Mouse (Mus musculus) bone marrow, adult 2 months (tissue): ENCODE data around the gene Gpc6.

Source experiments
- CTCF ChIP-seq: fragments of 200-500 bp; IDR thresholded peaks from 2 replicates; pipeline ENCODE4 v1.5.1; 2011; ENCODE audit warnings: low read length, control low read depth; ENCODE audit not compliant: control insufficient read depth, insufficient read depth
- POLR2A ChIP-seq: fragments of 200-500 bp; IDR thresholded peaks from 2 replicates; pipeline ENCODE4 v1.6.1; 2011; ENCODE audit warnings: low read depth, mild to moderate bottlenecking, control low read depth, low read length, borderline replicate concordance; ENCODE audit not compliant: control insufficient read depth

DNA sequence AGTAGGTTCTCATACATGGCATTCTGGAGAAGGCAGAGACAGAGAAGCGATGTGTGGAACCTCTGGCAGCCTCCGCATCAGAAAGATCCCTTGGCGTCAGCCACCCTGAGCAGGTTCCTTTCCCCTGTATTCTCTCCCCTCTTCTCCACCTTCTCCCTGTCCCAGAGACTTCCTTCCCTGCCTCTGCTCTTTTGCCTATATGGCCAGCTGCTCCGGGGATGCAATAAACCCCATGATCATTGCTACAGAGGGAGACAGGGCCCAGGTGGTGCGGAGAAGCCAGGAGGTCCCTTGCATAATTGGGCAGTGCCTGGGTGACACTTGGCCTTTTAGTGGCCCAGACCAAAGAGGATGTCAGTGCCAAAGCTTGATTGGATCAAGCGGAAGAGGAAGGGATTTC lies 910.4 kb downstream of the Gpc6 start:
- TF ChIP-seq CTCF (no peak), POLR2A (no peak)
